Mouse (Mus musculus) cerebellum, postnatal 36 days (tissue): Measurements from ENCODE around the gene Psmb2.

ENCODE experiments used
- DNase-seq, 2 experiments: peaks; one replicate each; pipeline ENCODE4 v3.0.0; 2021 to 2022; ENCODE audit warnings: mixed read lengths in 2 of 2

Gene Psmb2

DNA sequence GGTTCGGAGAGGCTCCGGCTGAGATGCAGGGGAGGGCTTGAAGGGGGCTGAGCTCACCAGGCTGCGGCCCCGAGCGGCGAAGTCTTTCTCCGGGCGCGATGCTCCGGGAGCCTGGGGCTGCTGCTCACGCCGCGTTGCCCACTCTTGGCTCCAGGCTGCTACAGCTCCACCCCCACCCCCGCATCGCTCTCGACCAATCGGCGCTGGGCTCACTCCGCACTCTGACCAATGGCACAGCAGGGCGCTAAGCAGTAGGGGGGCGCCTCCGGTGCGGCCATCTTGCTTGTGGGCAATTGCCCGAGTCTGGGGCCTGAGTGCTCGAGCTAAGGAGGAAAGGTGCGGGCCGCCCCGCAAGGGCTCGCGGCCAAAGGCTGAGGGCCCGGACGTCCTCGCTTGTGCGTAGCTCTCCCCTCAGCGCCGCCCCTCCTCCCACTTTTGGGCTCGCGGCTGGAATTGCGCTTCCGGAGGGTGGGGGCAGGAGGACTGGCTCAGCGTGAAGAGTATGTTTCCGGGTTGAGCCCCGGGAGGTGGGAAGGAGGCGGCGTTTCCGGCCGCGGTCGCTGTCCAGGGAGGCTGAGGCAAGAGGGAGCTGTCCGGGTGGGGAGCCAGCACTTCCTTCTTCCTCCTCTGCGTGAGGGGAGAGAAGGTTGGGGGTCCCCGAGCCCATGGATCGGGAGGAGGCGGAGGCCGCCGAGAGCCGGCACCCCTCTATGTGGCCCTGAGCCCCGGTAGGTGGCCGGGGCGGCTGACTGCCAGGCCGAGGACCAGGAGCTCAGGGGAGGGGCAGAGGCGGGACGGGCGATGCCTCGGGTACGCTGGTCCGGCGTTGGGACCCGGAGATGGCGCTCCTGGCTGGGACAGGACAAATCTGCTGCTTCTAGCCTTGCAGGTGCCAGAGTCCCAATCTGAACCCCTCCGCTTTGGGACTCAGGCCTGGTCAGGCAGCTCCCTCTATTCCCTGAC is 76.1 kb downstream of the Psmb2 start, which contains the start of the genes Ncdn and AU040320:
Ncdn (minus strand) TSS at position 171 of the 963 bp plus-strand sequence.
AU040320 (plus strand) TSS at position 277 of the 963 bp plus-strand sequence.
- DNase-seq = peak; percentile 98 to 99

- no peak for DNase-seq
Measured at GRCm38 (mm10) chr4:126754231-126754611, 76.8 kb downstream of the Psmb2 start.

DNA sequence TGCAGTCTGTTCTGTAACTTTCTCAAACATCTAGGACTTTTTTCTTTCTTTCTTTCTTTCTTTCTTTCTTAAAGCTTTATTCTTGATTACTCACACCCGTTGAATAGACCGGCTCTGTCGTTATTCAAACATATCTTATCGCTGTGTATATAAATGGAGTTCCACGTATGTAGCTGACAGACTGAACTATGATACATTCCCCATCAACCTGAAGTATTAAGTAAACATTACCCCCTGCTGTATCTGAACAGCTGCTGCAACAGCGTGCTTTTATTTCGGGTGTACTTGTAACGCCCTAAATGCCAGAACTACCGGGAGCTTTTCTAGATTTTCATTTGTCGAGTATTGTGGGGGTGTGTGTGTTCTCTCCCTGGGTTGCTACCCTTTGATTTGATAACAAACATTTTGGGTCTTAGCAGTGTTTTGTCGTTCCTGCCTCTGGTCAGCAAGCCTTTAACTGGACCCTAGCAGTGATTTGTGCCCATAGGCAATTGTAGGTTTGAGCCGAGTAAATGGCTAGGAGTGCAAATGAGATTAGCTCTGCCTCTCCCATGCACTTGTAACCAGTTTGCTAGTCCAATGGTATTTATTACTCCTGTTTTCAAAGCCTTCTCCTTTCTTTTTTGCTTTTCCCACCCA is 77.4 kb downstream of the Psmb2 start:
- DNase-seq = no peak

DNA sequence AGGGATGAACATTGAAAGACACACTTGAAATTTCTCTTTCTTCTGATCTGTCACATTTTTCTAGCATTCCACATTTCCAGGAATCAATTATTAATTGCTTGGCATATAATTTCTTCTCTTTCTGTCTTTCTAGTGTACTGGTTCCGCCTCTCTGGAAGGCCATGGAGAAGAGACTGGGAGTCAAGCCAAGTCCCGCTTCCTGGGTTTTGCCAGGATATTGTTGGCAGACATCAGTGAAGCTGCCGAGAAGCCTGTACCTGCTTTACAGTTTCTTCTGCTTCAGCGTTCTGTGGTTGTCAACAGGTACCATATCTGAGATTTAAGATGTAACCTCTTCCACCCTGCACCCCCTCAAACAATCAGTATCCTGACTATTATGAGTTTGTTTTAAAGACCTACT is 79.3 kb downstream of the Psmb2 start:
- peak; percentile 87 to 92 for DNase-seq

GRCm38 (mm10) chr4:126758299-126758698 is 80.9 kb downstream of the Psmb2 start:
- DNase-seq = peak in 1 of 2 experiments; percentile 30
